Mouse (Mus musculus): ENCODE measurements around the gene Otud7b. TPM values are rescaled to one million over a fixed set of nuclear protein-coding genes. Genes with fewer than 3 reads are reported as not detected.
"Not testable (repeated sequence)": the region's sequence is repeated elsewhere in the genome, so short reads cannot be mapped to it uniquely, and the experiment has no call there.

Gene Otud7b
- polyA plus RNA-seq, 2 experiments, result 14.3 to 20.9 TPM

DNA sequence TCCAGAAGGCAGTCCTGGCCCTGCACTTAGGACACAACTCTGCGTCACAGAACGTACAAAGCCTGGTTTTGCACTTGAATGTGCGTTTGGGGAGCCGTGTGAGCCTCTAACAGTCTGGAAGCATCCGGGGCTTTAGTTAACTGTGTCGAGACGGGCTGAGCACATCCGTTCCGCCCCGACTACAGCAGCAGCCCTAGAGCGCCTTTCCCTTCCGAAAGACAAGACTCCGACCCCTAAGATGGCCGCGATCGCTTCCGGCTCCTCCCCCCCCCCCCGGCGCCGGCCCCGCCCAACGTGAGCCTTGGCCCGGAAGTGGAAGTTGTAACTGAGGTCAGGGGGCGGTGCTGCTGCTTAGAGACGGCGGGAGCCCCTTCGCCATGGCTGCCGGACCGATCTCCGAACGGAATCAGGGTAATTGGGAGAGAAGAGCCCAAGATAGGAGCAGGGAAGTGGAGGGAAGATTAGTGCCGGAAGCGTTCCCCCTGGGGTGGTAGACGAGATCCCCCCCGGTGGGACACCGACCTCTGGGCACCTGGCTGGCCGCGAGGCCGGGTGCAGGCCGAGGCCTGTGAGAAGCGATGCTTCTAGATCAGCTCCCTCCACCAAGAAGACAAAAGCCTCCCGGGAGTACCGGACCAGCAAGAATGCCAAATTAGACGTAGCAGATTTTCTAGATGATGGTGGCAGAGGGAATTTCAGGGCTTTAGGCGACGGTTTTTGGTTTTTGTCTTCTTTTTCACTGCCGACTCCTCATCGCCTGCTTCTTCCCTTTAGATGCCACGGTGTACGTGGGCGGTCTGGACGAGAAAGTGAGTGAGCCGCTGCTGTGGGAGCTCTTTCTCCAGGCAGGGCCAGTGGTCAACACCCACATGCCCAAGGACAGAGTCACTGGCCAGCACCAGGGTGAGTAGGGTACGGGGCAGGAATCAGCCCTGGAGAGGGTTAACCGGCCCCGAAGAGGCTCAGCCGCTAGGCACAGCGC lies 68.2 kb downstream of the Otud7b start, which contains the start of gene Sf3b4:
Gene Sf3b4 (plus strand): TSS at position 136 of the 982 bp plus-strand sequence.
- under 1% methylated on average over 55 of the region's 58 CpGs for WGBS
- peak within 1 kb of the TSS; percentile 97 for H3K27ac ChIP-seq (replicated peaks; ENCODE audit: low read depth, low read length)
- peak; percentile 91; the same call in 1 of the 2 replicates for TF ChIP-seq POLR2A (IDR thresholded peaks at IDR 0.05; ENCODE audit: borderline replicate concordance, extremely low read depth, insufficient read depth, insufficient read length)
- H3K27me3 ChIP-seq (ENCODE audit: control insufficient read depth, insufficient read depth, low read length), result no peaks in the 10 kb centered on the region
- DNase-seq (ENCODE audit: low spot score) (peak; percentile 94), ATAC-seq (ENCODE audit: low FRiP score, low read depth) (peak; percentile 94)
- H3K36me3 ChIP-seq (ENCODE audit: control insufficient read depth, insufficient read depth, low read length), result peaks cover 45% of the 10 kb centered on the region
- peak within 1 kb of the TSS; percentile 90 for H3K4me3 ChIP-seq (replicated peaks; ENCODE audit: low read length)
- peaks cover 12% of the 10 kb centered on the region for H3K4me1 ChIP-seq (ENCODE audit: control insufficient read depth, insufficient read depth, low read length)
- peak within 1 kb of the TSS; percentile 85 for H3K4me2 ChIP-seq (replicated peaks; ENCODE audit: low read depth, low read length, severe bottlenecking)
- no peaks in the 10 kb centered on the region for H3K9me3 ChIP-seq (ENCODE audit: control insufficient read depth, low read length)
- peak within 1 kb of the TSS; percentile 71 for H3K9ac ChIP-seq (ENCODE audit: low read depth, low read length, severe bottlenecking)

DNA sequence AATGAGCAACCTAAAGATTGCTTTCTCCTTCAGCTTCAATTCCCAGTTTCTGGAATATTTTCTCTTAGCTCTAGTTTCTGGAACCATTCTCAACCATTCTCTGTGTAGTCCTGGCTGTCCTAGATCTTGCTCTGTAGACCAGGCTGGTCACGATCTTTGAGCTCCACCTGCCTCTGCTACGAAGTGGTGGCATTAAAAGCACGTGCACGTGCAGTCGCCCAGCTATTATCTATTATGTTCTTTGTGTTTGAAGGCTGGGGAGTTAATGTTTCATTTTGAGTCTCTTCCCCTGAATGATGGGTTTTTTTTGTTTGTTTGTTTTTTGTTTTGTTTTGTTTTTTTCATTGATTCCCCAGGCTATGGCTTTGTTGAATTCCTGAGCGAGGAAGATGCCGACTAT lies 68.9 kb downstream of the Otud7b start:
- Histone ChIP-seq H3K36me3 (ENCODE audit: control insufficient read depth, insufficient read depth, low read length) (peaks cover 52% of the 10 kb centered on the region), H3K9ac (ENCODE audit: low read depth, low read length, severe bottlenecking) (peak overlapping the region; percentile 71), H3K27ac (replicated peaks; ENCODE audit: low read depth, low read length) (no peak overlapping the region), H3K4me1 (ENCODE audit: control insufficient read depth, insufficient read depth, low read length) (peaks cover 12% of the 10 kb centered on the region), H3K27me3 (ENCODE audit: control insufficient read depth, insufficient read depth, low read length) (no peaks in the 10 kb centered on the region), H3K9me3 (ENCODE audit: control insufficient read depth, low read length) (no peaks in the 10 kb centered on the region), H3K4me3 (replicated peaks; ENCODE audit: low read length) (peak overlapping the region; percentile 90), H3K4me2 (replicated peaks; ENCODE audit: low read depth, low read length, severe bottlenecking) (peak overlapping the region; percentile 85)
- TF ChIP-seq POLR2A (IDR thresholded peaks at IDR 0.05; ENCODE audit: borderline replicate concordance, extremely low read depth, insufficient read depth, insufficient read length), result no peak
- 40% methylated on average over 7 of the region's 7 CpGs for WGBS
- DNase-seq (ENCODE audit: low spot score) (no peak), ATAC-seq (ENCODE audit: low FRiP score, low read depth) (no peak)

- H3K4me3 ChIP-seq (replicated peaks; ENCODE audit: low read length); H3K27ac ChIP-seq (replicated peaks; ENCODE audit: low read depth, low read length); ATAC-seq (ENCODE audit: low FRiP score, low read depth); H3K27me3 ChIP-seq (ENCODE audit: control insufficient read depth, insufficient read depth, low read length); H3K9me3 ChIP-seq (ENCODE audit: control insufficient read depth, low read length); H3K4me2 ChIP-seq (replicated peaks; ENCODE audit: low read depth, low read length, severe bottlenecking); H3K9ac ChIP-seq (ENCODE audit: low read depth, low read length, severe bottlenecking); DNase-seq (ENCODE audit: low spot score): not testable (repeated sequence)
- H3K4me1 ChIP-seq (ENCODE audit: control insufficient read depth, insufficient read depth, low read length), result peaks cover 12% of the 10 kb centered on the region
- WGBS, result 86% methylated on average over 4 of the region's 4 CpGs
- peaks cover 54% of the 10 kb centered on the region for H3K36me3 ChIP-seq (ENCODE audit: control insufficient read depth, insufficient read depth, low read length)
Observed at GRCm38 (mm10) chr3:96174042-96174441, 69.7 kb downstream of the Otud7b start.

DNA sequence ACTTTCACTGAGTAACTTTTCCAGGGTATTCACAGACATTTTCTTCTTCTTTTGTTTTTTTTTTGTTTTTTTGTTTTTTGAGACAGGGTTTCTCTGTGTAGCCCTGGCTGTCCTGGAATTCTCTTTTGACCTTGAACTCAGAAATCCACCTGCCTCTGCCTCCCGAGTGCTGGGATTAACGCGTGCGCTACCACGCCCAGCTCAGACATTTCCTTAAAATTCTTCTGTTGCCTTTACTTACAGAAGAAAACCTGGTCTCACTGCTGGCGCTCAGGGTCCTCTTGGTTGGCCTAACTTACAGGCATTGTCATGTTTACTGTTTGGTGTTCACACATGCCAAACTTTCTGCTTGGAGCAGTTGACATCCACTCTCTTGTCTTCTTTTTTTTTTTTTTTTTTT lies 70.9 kb downstream of the Otud7b start:
- Histone ChIP-seq H3K4me2 (replicated peaks; ENCODE audit: low read depth, low read length, severe bottlenecking) (no peak overlapping the region), H3K9me3 (ENCODE audit: control insufficient read depth, low read length) (no peaks in the 10 kb centered on the region), H3K4me3 (replicated peaks; ENCODE audit: low read length) (no peak overlapping the region), H3K27me3 (ENCODE audit: control insufficient read depth, insufficient read depth, low read length) (no peaks in the 10 kb centered on the region), H3K27ac (replicated peaks; ENCODE audit: low read depth, low read length) (no peak overlapping the region), H3K4me1 (ENCODE audit: control insufficient read depth, insufficient read depth, low read length) (peaks cover 12% of the 10 kb centered on the region), H3K9ac (ENCODE audit: low read depth, low read length, severe bottlenecking) (no peak overlapping the region), H3K36me3 (ENCODE audit: control insufficient read depth, insufficient read depth, low read length) (peaks cover 45% of the 10 kb centered on the region)
- 92% methylated on average over 6 of the region's 6 CpGs for WGBS
- ATAC-seq (ENCODE audit: low FRiP score, low read depth) (no peak), DNase-seq (ENCODE audit: low spot score) (no peak)
- no peak for TF ChIP-seq POLR2A (IDR thresholded peaks at IDR 0.05; ENCODE audit: borderline replicate concordance, extremely low read depth, insufficient read depth, insufficient read length)

DNA sequence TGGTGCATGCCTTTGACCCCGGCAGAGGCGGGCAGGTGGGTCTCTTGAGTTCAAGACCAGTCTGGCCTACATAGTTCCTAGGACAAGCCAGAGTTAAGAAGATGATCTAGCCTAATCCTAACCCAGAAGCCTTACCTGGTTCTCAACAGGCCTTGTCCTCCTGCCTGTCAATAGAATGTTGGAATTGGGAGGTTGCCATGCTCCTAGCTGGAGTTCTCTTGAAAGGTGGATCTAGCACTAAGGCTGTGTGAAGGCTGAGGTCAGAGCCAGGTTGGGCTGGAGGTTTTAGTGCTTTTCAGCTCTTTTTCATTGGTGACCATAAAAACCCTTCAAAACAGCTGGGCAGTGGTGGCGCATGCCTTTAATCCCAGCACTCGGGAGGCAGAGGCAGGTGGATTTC lies 74.1 kb downstream of the Otud7b start:
- H3K9me3 ChIP-seq (ENCODE audit: control insufficient read depth, low read length), result no peaks in the 10 kb centered on the region
- peaks cover 18% of the 10 kb centered on the region for H3K4me1 ChIP-seq (ENCODE audit: control insufficient read depth, insufficient read depth, low read length)
- H3K9ac ChIP-seq (ENCODE audit: low read depth, low read length, severe bottlenecking), result no peak overlapping the region
- no peak overlapping the region for H3K27ac ChIP-seq (replicated peaks; ENCODE audit: low read depth, low read length)
- DNase-seq (ENCODE audit: low spot score), result no peak
- 83% methylated on average over 4 of the region's 4 CpGs for WGBS
- ATAC-seq (ENCODE audit: low FRiP score, low read depth), result no peak
- H3K4me2 ChIP-seq (replicated peaks; ENCODE audit: low read depth, low read length, severe bottlenecking), result no peak overlapping the region
- no peak overlapping the region for H3K4me3 ChIP-seq (replicated peaks; ENCODE audit: low read length)
- peaks cover 45% of the 10 kb centered on the region for H3K36me3 ChIP-seq (ENCODE audit: control insufficient read depth, insufficient read depth, low read length)
- TF ChIP-seq POLR2A (IDR thresholded peaks at IDR 0.05; ENCODE audit: borderline replicate concordance, extremely low read depth, insufficient read depth, insufficient read length), result no peak
- no peaks in the 10 kb centered on the region for H3K27me3 ChIP-seq (ENCODE audit: control insufficient read depth, insufficient read depth, low read length)

All from limb, embryonic 14.5 days (tissue).